Mouse (Mus musculus): ENCODE measurements at regions not wholly inside any gene's neighbourhood (a gene's known extent, or its start where the extent isn't known, plus 50 kb on each side); places are given as distances from the start of the nearest gene placed in this dataset.

GRCm38 (mm10) chr7:136070881-136071280 lies 354.7 kb upstream of the Mki67 start:
- peak; percentile 57 to 60 for DNase-seq
- intact Hi-C loops (cut with DNase I), result no loop called here

GRCm38 (mm10) chr7:136071331-136071730 lies 355.2 kb upstream of the Mki67 start:
- intact Hi-C loops (cut with DNase I), result no loop called here
- DNase-seq, result no peak

- intact Hi-C loops (cut with DNase I), result no loop called here
- no peak for DNase-seq
Observed at GRCm38 (mm10) chr7:136073265-136073799, 357.2 kb upstream of the Mki67 start.

- no peak for DNase-seq
- intact Hi-C loops (cut with DNase I), result no loop called here
Observed at GRCm38 (mm10) chr7:136074043-136074442, 357.9 kb upstream of the Mki67 start.

GRCm38 (mm10) chr7:136081534-136082252 lies 365.5 kb upstream of the Mki67 start:
- intact Hi-C loops (cut with DNase I), result no loop called here
- DNase-seq, result peak in 1 of 2 experiments; percentile 51

GRCm38 (mm10) chr7:136082253-136082867 lies 366.2 kb upstream of the Mki67 start:
- intact Hi-C loops (cut with DNase I), result no loop called here
- peak in 1 of 2 experiments; percentile 35 for DNase-seq

GRCm38 (mm10) chr7:136083005-136083404 lies 366.8 kb upstream of the Mki67 start:
- intact Hi-C loops (cut with DNase I), result no loop called here
- no peak for DNase-seq

- no peak for DNase-seq
- intact Hi-C loops (cut with DNase I), result no loop called here
Observed at GRCm38 (mm10) chr7:136083571-136084342, 367.6 kb upstream of the Mki67 start.

GRCm38 (mm10) chr7:136088785-136089184 lies 372.6 kb upstream of the Mki67 start:
- no peak for DNase-seq

GRCm38 (mm10) chr7:136094681-136095360 lies 378.7 kb upstream of the Mki67 start:
- intact Hi-C loops (cut with DNase I), result no loop called here
- no peak for DNase-seq

More at GRCm38 (mm10) chr7:136088785-136089184, 372.6 kb upstream of the Mki67 start:
- intact Hi-C loops (cut with DNase I), result no loop called here

GRCm38 (mm10) chr7:136104021-136104420 lies 387.9 kb upstream of the Mki67 start:
- intact Hi-C loops (cut with DNase I), result no loop called here
- no peak for DNase-seq

- no peak for DNase-seq
- intact Hi-C loops (cut with DNase I), result no loop called here
Observed at GRCm38 (mm10) chr7:136112163-136112562, 396.0 kb upstream of the Mki67 start.

GRCm38 (mm10) chr7:136120930-136121329 lies 404.8 kb upstream of the Mki67 start:
- no peak for DNase-seq
- intact Hi-C loops (cut with DNase I), result no loop called here

- intact Hi-C loops (cut with DNase I), result no loop called here
- DNase-seq, result no peak
Observed at GRCm38 (mm10) chr7:136121406-136121805, 405.2 kb upstream of the Mki67 start.

GRCm38 (mm10) chr7:136124786-136125185 lies 408.6 kb upstream of the Mki67 start:
- intact Hi-C loops (cut with DNase I), result no loop called here
- DNase-seq, result peak in 1 of 2 experiments; percentile 15

GRCm38 (mm10) chr7:136126393-136126792 lies 410.2 kb upstream of the Mki67 start:
- intact Hi-C loops (cut with DNase I), result no loop called here

GRCm38 (mm10) chr7:136127576-136127975 lies 411.4 kb upstream of the Mki67 start:
- DNase-seq, result no peak
- intact Hi-C loops (cut with DNase I), result no loop called here

More at GRCm38 (mm10) chr7:136126393-136126792, 410.2 kb upstream of the Mki67 start:
- no peak for DNase-seq

GRCm38 (mm10) chr7:136129721-136130123 lies 413.6 kb upstream of the Mki67 start:
- no peak for DNase-seq
- intact Hi-C loops (cut with DNase I), result no loop called here

GRCm38 (mm10) chr7:136130666-136131239 lies 414.6 kb upstream of the Mki67 start:
- DNase-seq, result no peak
- intact Hi-C loops (cut with DNase I), result no loop called here

GRCm38 (mm10) chr7:136132976-136133375 lies 416.8 kb upstream of the Mki67 start:
- DNase-seq, result no peak
- intact Hi-C loops (cut with DNase I), result no loop called here
